In the genomic region with DNA sequence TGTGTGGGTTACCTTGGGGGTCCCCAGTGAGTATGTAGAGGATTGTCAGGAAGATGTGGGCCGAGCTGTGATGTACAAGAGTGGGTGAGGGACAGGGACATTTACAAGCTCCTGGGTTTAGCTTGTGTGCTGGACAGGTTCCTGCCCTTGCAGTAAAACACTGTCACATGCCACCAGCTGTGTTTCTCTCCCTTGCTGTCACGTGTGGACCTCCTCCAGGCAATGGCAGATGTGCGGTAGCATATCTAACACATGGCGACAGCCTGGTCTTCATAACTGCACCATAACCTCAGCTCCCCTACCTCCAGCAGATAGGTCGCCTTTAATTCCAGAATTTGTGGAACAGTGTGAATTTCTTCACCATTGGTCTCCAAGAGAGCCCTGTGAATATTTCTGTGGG, we compare ENCODE assay signal across 11 mouse cellular contexts.
A peak's percentile ranks its signal among the peaks of the same experiment; 100 is the strongest.
DNase-seq lines count a peak whose midpoint lies in the region; ATAC-seq lines count a peak whose summit lies in the region.
"Had no signal": no experiment of that assay in that cellular context is flagged by ENCODE, and none has a peak within 500 bp of the region (broad histone marks: within the 10 kb centered on the region; RNA-seq: fewer than 3 reads in every experiment).

No protein-coding gene starts in this region.

- no peak overlapping the region for H3K9ac ChIP-seq in forebrain, embryonic 15.5 days (replicated peaks)
- H3K9ac ChIP-seq in lung, embryonic 16.5 days (ENCODE audit: low read length): no peak overlapping the region
- H3K9ac ChIP-seq in liver, embryonic 12.5 days: 0 out of 2 replicates have a peak overlapping the region, but pooled peaks have one; percentile 32
- H3K9ac ChIP-seq in midbrain, embryonic 15.5 days: no peak overlapping the region

- H3K4me1 ChIP-seq in forebrain, embryonic 10.5 days: peaks cover 12% of the 10 kb centered on the region
- H3K4me1 ChIP-seq in forebrain, embryonic 15.5 days: peaks cover 4% of the 10 kb centered on the region; the same call in 1 of the 2 replicates
- no peaks in the 10 kb centered on the region; the same call in 1 of the 2 replicates for H3K4me1 ChIP-seq in lung, embryonic 16.5 days (replicated peaks; ENCODE audit: control insufficient read depth, insufficient read depth, low read length)
- H3K4me1 ChIP-seq in liver, embryonic 12.5 days: peaks cover 34% of the 10 kb centered on the region
- H3K4me1 ChIP-seq in midbrain, embryonic 15.5 days: 0 out of 2 replicates have a peak, but pooled peaks cover 2% of the 10 kb centered on the region

- no peaks in the 10 kb centered on the region for H3K36me3 ChIP-seq in forebrain, embryonic 10.5 days (replicated peaks)
- H3K36me3 ChIP-seq in forebrain, embryonic 15.5 days: no peaks in the 10 kb centered on the region
- no peaks in the 10 kb centered on the region for H3K36me3 ChIP-seq in lung, embryonic 16.5 days (ENCODE audit: control insufficient read depth, insufficient read depth, low read length)
- no peaks in the 10 kb centered on the region for H3K36me3 ChIP-seq in liver, embryonic 12.5 days
- no peaks in the 10 kb centered on the region for H3K36me3 ChIP-seq in midbrain, embryonic 15.5 days (replicated peaks)

- H3K4me2 ChIP-seq in forebrain, embryonic 15.5 days (replicated peaks): no peak overlapping the region
- H3K4me2 ChIP-seq in lung, embryonic 16.5 days (ENCODE audit: low read depth, low read length): no peak overlapping the region
- H3K4me2 ChIP-seq in liver, embryonic 12.5 days: peak overlapping the region; percentile 69
- H3K4me2 ChIP-seq in midbrain, embryonic 15.5 days: no peak overlapping the region

- no peak for DNase-seq in forebrain, embryonic 10.5 days (ENCODE audit: extremely low spot score, low spot score)
- no peak for DNase-seq in lung, postnatal 25 days (ENCODE audit: low spot score)
- no peak for DNase-seq in right cerebral cortex, postnatal 25 days
- DNase-seq: cerebellum, adult 9-11 months; kidney, adult 9 months; thymus, adult 2 months had no signal

- no peak for ATAC-seq in forebrain, embryonic 15.5 days (replicated peaks)
- peak; percentile 47; the same call in 1 of the 2 replicates for ATAC-seq in lung, embryonic 16.5 days (ENCODE audit: low read depth)
- peak; percentile 54 for ATAC-seq in liver, embryonic 12.5 days
- peak; percentile 38; the same call in 1 of the 2 replicates for ATAC-seq in midbrain, embryonic 15.5 days (replicated peaks)
- ATAC-seq in erythroid progenitor cell, adult 5-6 weeks (replicated peaks; ENCODE audit: low FRiP score, poor library complexity, severe bottlenecking): no peak

- H3K27me3 ChIP-seq in forebrain, embryonic 10.5 days (ENCODE audit: poor library complexity, severe bottlenecking): no peaks in the 10 kb centered on the region
- no peaks in the 10 kb centered on the region for H3K27me3 ChIP-seq in forebrain, embryonic 15.5 days
- no peaks in the 10 kb centered on the region for H3K27me3 ChIP-seq in lung, embryonic 16.5 days (ENCODE audit: control insufficient read depth, insufficient read depth, low read depth, low read length)
- 0 out of 2 replicates have a peak, but pooled peaks cover 12% of the 10 kb centered on the region for H3K27me3 ChIP-seq in liver, embryonic 12.5 days (replicated peaks)
- no peaks in the 10 kb centered on the region for H3K27me3 ChIP-seq in midbrain, embryonic 15.5 days (replicated peaks)

- WGBS in forebrain, embryonic 10.5 days: 84% methylated on average over 5 of the region's 5 CpGs
- WGBS in forebrain, embryonic 15.5 days: 89% methylated on average over 5 of the region's 5 CpGs
- 70% methylated on average over 5 of the region's 5 CpGs for WGBS in lung, embryonic 16.5 days
- 51% methylated on average over 5 of the region's 5 CpGs for WGBS in liver, embryonic 12.5 days (ENCODE audit: insufficient replicate concordance)
- 60% methylated on average over 5 of the region's 5 CpGs for WGBS in midbrain, embryonic 15.5 days

- no peak overlapping the region for H3K4me3 ChIP-seq in forebrain, embryonic 10.5 days
- no peak overlapping the region for H3K4me3 ChIP-seq in forebrain, embryonic 15.5 days
- no peak overlapping the region for H3K4me3 ChIP-seq in lung, embryonic 16.5 days (ENCODE audit: low read length)
- H3K4me3 ChIP-seq in liver, embryonic 12.5 days: 0 out of 2 replicates have a peak overlapping the region, but pooled peaks have one; percentile 33
- no peak overlapping the region for H3K4me3 ChIP-seq in midbrain, embryonic 15.5 days

- H3K27ac ChIP-seq in forebrain, embryonic 10.5 days: 0 out of 2 replicates have a peak overlapping the region, but pooled peaks have one; percentile 35
- H3K27ac ChIP-seq in forebrain, embryonic 15.5 days (replicated peaks): no peak overlapping the region
- H3K27ac ChIP-seq in lung, embryonic 16.5 days (ENCODE audit: low read length): peak overlapping the region; percentile 53
- H3K27ac ChIP-seq in liver, embryonic 12.5 days: peak overlapping the region; percentile 96
- peak overlapping the region; percentile 60 for H3K27ac ChIP-seq in midbrain, embryonic 15.5 days

- no peaks in the 10 kb centered on the region for H3K9me3 ChIP-seq in forebrain, embryonic 10.5 days
- no peaks in the 10 kb centered on the region for H3K9me3 ChIP-seq in forebrain, embryonic 15.5 days
- no peaks in the 10 kb centered on the region for H3K9me3 ChIP-seq in lung, embryonic 16.5 days (ENCODE audit: control insufficient read depth, low read length)
- no peaks in the 10 kb centered on the region for H3K9me3 ChIP-seq in liver, embryonic 12.5 days (replicated peaks)
- H3K9me3 ChIP-seq in midbrain, embryonic 15.5 days: no peaks in the 10 kb centered on the region

Comparison
In these comparisons a context has a peak if more than half of its experiments do, and no peak if none do; other contexts are left out.
1. ATAC-seq: peak in lung, embryonic 16.5 days (single experiment), liver, embryonic 12.5 days (single experiment) and midbrain, embryonic 15.5 days (single experiment); none in forebrain, embryonic 15.5 days (single experiment) and erythroid progenitor cell, adult 5-6 weeks (single experiment).